Mouse (Mus musculus) c-Kit-positive CD71-negative TER-119-negative erythroid progenitor cells, embryonic 14.5 days (primary cell): ENCODE measurements around the gene Efna5.

ENCODE experiments used
- DNase-seq: peaks from one replicate; pipeline ENCODE4 v3.0.0-alpha.2; 2013; ENCODE audit warnings: low read depth

Efna5 gene

DNA sequence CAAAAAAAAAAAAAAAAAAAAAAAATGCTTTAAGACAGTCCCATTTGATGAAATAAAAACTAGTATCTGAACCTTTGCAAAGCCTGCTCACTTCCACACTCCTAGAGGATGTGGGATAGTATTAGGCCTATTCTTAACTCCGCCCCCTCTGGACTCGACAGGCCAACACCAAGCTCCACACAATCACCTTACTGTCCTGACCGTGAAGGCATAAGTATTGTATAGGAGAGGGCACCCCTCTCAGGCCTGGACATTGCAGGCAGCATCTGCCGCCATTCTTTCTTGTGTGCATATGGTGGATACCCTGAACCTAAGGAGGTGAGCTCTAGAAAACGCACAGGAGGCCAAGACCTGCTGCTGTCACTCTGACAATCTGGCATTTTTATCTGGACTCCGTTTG is 274.4 kb downstream of the Efna5 start:
- DNase-seq = no peak

DNA sequence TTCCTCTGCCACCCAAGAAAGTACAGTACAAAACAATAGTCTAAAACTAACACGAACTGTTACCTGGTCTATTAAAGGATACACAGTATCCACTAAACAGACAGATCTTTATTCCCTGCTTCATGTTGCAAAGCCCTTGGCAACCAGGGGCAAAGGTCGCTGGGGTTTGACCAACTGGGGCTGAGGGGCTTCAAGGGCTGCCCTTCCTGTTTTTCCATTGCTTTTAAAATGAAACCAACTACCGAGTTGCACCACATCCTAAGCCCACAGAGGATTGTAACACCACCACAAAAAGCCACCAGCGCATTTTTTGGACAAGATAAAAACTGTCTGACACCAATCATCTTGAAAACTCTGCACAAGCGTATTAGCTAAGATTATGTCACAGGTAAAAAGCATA is 276.8 kb downstream of the Efna5 start:
- DNase-seq = no peak

- DNase-seq = no peak
Measured at GRCm38 (mm10) chr17:62603604-62604003, 277.5 kb downstream of the Efna5 start.

- no peak for DNase-seq
Measured at GRCm38 (mm10) chr17:62598716-62599490, 282.2 kb downstream of the Efna5 start.

DNA sequence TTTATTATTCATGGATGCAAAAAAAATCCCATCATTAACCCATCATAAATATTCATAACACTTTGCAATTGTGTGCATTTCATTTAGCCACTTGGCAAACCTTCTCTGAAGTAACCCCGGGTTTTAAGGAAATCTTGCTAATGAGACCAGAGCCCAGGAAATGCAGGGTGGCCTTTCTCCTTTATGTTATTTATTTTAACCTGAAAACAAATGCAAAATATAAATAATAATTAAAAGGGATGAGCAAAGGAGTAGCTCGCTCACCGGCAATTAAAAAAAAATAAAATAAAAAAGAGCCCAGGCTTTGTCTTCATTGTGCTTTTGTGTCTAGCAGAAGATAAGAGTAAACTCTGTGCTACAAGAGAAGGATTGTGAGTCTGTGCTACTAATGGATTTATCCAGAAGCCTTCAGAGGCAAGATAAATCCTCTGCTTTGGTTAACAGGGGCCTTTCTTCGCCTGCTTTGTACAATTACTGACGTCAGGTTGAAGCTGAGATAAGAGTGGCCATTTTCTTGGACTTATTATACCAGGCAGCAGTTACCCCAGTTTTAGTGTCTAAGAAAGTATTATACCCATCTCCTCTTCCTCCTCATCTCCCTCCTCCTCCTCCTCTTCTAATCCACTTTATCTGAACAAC is 288.6 kb downstream of the Efna5 start:
- no peak for DNase-seq

DNA sequence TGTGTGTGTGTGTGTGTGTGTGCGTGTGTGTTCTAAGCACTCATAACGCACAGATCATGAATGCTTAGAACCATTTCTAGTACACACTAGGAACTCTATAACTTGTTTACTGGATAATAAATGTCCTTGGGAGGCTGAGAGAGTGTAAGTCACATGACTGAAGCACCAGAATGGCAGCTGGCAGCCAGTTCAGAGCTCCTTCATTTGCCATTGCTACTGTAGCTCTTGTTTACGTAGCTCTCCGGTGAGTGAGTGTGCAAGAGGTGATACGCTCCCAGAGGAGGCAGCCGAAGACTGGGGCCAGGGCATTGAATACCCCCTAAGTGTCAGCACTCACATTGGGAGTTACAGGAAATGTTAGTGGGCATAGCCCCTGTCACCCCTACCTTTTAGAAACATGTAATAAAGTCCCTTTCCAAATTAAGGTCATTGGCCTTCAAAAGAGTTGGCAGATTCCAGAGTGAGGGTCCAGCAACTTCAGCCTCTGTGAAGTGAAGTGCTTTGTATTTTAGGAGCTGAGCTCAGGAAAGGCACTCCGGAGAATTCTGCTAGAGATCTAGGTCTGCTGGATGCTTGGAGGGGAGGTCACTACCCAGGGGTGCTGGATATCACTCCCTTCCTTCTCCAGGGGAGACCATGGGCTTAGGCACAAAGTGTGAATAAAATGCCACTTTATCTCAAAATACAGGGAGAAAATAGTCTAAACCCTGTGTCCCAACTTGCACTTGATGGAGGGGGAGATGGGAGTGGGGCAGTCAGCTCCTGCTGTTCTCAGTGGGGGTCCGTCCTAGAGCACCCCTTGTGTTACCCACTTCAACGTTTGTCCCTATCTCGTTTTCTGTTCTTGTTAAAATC is 289.3 kb downstream of the Efna5 start:
- no peak for DNase-seq

- no peak for DNase-seq
Measured at GRCm38 (mm10) chr17:62590685-62591460, 290.2 kb downstream of the Efna5 start.

GRCm38 (mm10) chr17:62580127-62580526 is 301.0 kb downstream of the Efna5 start:
- no peak for DNase-seq

- DNase-seq = no peak
Measured at GRCm38 (mm10) chr17:62579618-62580017, 301.5 kb downstream of the Efna5 start.

DNA sequence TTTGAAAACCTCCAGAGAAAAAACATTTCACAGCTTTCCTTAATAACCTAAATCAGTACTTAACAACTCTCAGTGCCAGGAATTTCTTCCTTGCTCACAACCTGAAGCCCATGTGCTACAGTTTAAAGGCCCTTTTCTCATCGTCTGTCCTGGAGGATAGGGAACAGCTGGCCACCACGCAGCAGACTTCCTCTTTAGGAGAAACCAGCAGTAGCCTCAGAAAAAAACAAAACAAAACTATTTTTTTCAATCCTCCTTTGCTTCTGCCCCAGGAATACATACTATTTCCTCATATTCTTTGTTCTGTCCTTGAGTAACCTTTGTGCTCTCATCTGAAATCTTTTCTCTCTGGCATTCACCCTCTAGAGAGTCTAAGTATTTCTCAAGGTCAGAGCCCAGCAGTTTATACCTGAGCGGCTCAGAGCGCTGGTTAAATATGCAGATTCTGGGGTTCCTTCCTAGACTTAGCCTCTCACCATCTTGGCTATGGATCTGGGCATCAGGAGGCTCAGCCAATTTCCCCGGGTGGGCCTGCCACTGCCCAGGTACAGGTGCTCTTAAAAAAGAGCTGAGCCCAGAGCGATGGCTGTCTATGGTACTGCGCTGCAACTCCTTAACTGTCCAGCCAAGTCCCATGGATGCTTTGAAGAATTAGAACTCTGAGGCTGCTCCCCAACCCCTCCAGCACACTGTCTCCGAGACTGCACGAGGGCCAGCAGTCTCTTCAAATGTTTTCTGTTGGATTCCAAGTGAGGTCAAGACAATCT is 306.4 kb downstream of the Efna5 start:
- peak; percentile 1 for DNase-seq

- no peak for DNase-seq
Measured at GRCm38 (mm10) chr17:62570101-62570500, 311.0 kb downstream of the Efna5 start.

DNA sequence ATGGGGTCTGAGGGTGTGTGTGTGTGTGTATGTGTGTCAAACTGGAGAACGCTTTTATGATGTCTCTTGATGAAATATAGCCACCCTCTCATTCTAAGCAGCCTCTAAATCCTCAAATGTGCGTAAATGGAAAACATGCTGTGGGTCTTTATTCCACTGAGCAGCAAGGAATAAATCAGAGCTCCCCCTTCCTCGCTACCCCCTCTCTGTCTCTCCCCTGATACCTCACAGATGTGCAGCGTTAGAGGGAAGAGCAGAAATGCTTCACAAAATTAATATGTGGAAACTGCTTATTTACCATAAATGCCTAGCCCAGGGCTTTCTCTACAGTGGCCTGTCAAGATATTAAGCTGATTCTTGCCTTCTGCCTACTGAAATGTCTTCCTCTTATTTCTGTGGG is 313.1 kb downstream of the Efna5 start:
- no peak for DNase-seq

DNA sequence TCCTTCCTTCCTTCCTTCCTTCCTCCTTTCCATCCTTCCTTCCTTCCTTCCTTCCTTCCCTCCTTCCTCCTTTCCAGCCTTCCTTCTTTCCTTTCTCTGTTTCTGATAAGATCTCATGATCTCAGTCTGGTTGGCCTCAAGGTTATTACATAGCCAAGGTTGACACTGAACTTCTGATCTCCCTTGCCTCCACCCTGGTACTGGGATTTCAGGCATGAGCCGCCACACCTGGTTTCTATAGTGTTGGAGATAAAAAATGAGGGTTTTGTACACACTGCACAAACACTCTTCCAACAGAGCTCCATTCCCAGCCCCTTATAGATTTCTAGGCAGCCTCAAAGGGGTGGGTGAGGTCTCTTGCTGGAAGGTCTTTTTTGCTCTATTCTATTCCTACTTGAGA is 315.5 kb downstream of the Efna5 start:
- DNase-seq = no peak

DNA sequence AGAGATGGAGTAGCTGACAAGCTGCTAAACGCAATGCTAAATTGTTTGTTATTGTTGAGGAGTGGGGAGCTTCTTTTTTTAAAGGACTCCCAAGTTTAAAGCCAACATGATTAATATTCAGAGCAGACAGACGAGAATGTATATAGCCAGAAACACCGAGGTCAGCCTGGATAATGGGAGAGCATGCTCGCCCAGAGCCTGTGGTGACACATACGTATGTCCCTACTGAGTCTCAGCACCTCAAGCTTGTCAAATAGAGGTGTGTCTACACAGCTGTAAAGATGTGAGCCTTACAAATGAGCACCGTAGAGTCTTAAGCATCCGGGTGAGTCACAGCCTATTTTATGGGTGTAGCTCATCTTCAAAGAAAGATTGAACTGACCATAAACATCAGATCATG is 318.7 kb downstream of the Efna5 start:
- no peak for DNase-seq

DNA sequence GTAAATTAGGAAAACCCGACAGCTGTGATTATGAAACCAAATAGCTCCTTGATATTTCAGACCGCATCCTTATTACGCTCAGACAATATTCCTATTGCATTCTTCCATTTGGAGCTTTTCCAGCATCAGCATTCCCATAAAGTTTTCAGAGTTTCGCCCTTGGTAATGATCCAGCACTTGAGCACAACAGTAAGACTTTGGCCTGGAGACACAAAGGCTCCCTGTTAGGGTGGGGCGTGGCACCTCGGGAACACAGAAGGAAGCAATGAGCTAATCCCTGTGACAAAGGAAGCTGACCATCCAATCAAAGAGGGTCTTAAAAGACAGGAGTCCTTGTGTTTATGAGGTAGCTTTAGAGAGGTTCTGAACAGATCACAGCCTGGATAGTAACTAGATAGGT is 323.9 kb downstream of the Efna5 start:
- no peak for DNase-seq
